Mouse (Mus musculus) kidney, postnatal 0 days (tissue): Measurements from ENCODE around the gene P2rx1. TPM values are rescaled to one million over a fixed set of nuclear protein-coding genes. Genes with fewer than 3 reads are reported as not detected.

Source experiments
- ATAC-seq: fragments of 200-750 bp; cut with Nextera tagmentation; replicated peaks from 2 replicates; pipeline ENCODE4 v1.8.0; 2017; ENCODE audit warnings: low read depth, moderate number of reproducible peaks, moderate TSS enrichment, moderate library complexity; ENCODE audit not compliant: low FRiP score
- DNase-seq: peaks from one replicate; pipeline ENCODE4 v3.0.0-alpha.2; 2016; ENCODE audit warnings: low spot score
- H3K27ac ChIP-seq: fragments of 300-500 bp; sonication (generic); 2 replicates; pipeline ENCODE4 v1.5.1; 2014; ENCODE audit warnings: mild to moderate bottlenecking
- H3K27me3 ChIP-seq: fragments of 300-500 bp; sonication (generic); 2 replicates; pipeline ENCODE4 v1.6.1; 2014; ENCODE audit warnings: low read length, mixed read lengths; ENCODE audit not compliant: insufficient read depth
- H3K36me3 ChIP-seq: fragments of 300-500 bp; sonication (generic); 2 replicates; pipeline ENCODE4 v1.6.1; 2014; ENCODE audit warnings: low read length, mixed read lengths; ENCODE audit not compliant: insufficient read depth
- H3K4me1 ChIP-seq: fragments of 300-500 bp; sonication (generic); replicated peaks from 2 replicates; pipeline ENCODE4 v1.6.1; 2014; ENCODE audit warnings: antibody characterized with exemption, low read length, mixed read lengths; ENCODE audit not compliant: insufficient read depth
- H3K4me2 ChIP-seq: fragments of 300-500 bp; sonication (generic); 2 replicates; pipeline ENCODE4 v1.6.1; 2014; ENCODE audit warnings: mild to moderate bottlenecking, low read length, moderate library complexity, mixed read lengths
- H3K4me3 ChIP-seq: fragments of 300-500 bp; sonication (generic); replicated peaks from 2 replicates; pipeline ENCODE4 v1.5.1; 2014; ENCODE audit warnings: low read depth, low read length
- H3K9ac ChIP-seq: fragments of 300-500 bp; sonication (generic); 2 replicates; pipeline ENCODE4 v1.6.1; 2014; ENCODE audit warnings: low read depth, low read length
- H3K9me3 ChIP-seq: fragments of 300-500 bp; sonication (generic); replicated peaks from 2 replicates; pipeline ENCODE4 v1.6.1; 2016; ENCODE audit warnings: low read length, inconsistent platforms, mixed read lengths
- CTCF ChIP-seq: IDR thresholded peaks from 2 replicates; pipeline ENCODE4 v1.5.1; 2016; ENCODE audit warnings: antibody characterized with exemption, low read depth, mild to moderate bottlenecking, moderate library complexity
- WGBS: fragments of 180-500 bp; shearing (Covaris S2); extraction: QIAGEN DNeasy Blood & Tissue Kit; methylation state at CpG from one replicate; pipeline ENCODE4 v1.1.7; 2014; 5-methylcytosine and 5-hydroxymethylcytosine counted together
- polyA plus RNA-seq: library from polyadenylated mRNA; unstranded; fragments of >200 nt; fragmentation: Nextera tagmentation; extraction: Ambion mirVana; gene quantifications from 2 replicates; pipeline ENCODE4 v1.2.1, GENCODE M21; 2015

The P2rx1 gene
- polyA plus RNA-seq: 2.4 and 2.6 TPM in 2 replicates

- no peak for ATAC-seq
- H3K9me3 ChIP-seq: no peaks in the 10 kb centered on the region
- H3K4me1 ChIP-seq: peaks cover 16% of the 10 kb centered on the region
- TF ChIP-seq CTCF: no peak
- 32% methylated on average over 8 of the region's 8 CpGs for WGBS
- H3K9ac ChIP-seq: no peak within 1 kb of the TSS
- DNase-seq: peak; percentile 40
- no peaks in the 10 kb centered on the region for H3K36me3 ChIP-seq
- no peaks in the 10 kb centered on the region for H3K27me3 ChIP-seq
- no peak within 1 kb of the TSS for H3K27ac ChIP-seq
- H3K4me3 ChIP-seq: no peak within 1 kb of the TSS
- no peak within 1 kb of the TSS for H3K4me2 ChIP-seq
Observed at GRCm38 (mm10) chr11:72998771-72999170, at the start of gene P2rx1. Gene P2rx1 (plus strand): TSS chr11:72999103.

GRCm38 (mm10) chr11:72951137-72952000 is 47.5 kb upstream of the P2rx1 start:
- no peak for TF ChIP-seq CTCF
- Histone ChIP-seq H3K36me3 (no peaks in the 10 kb centered on the region), H3K9me3 (no peaks in the 10 kb centered on the region), H3K9ac (no peak overlapping the region), H3K27ac (peak overlapping the region; percentile 3; the same call in 1 of the 2 replicates), H3K4me3 (no peak overlapping the region), H3K4me2 (no peak overlapping the region), H3K27me3 (no peaks in the 10 kb centered on the region), H3K4me1 (peaks cover 17% of the 10 kb centered on the region)
- no peak for ATAC-seq
- WGBS: 29% methylated on average over 22 of the region's 22 CpGs
- DNase-seq: peak; percentile 75

- no peaks in the 10 kb centered on the region for H3K27me3 ChIP-seq
- H3K9ac ChIP-seq: no peak overlapping the region
- ATAC-seq: no peak
- no peaks in the 10 kb centered on the region for H3K9me3 ChIP-seq
- H3K4me2 ChIP-seq: no peak overlapping the region
- 33% methylated on average over 3 of the region's 3 CpGs for WGBS
- H3K4me3 ChIP-seq: no peak overlapping the region
- no peaks in the 10 kb centered on the region for H3K36me3 ChIP-seq
- peak overlapping the region; percentile 37; the same call in 1 of the 2 replicates for H3K27ac ChIP-seq
- no peak for TF ChIP-seq CTCF
- peak; percentile 66 for DNase-seq
- H3K4me1 ChIP-seq: peaks cover 13% of the 10 kb centered on the region
Observed at GRCm38 (mm10) chr11:72952226-72952625, 46.7 kb upstream of the P2rx1 start.

- 70% methylated on average over 6 of the region's 6 CpGs for whole genome bisulfite sequencing
- Histone ChIP-seq H3K9ac (no peak overlapping the region), H3K9me3 (no peaks in the 10 kb centered on the region), H3K4me3 (no peak overlapping the region), H3K4me2 (no peak overlapping the region), H3K27me3 (no peaks in the 10 kb centered on the region), H3K27ac (peak overlapping the region; percentile 37), H3K4me1 (peaks cover 13% of the 10 kb centered on the region), H3K36me3 (no peaks in the 10 kb centered on the region)
- no peak for TF ChIP-seq CTCF
- DNase-seq (no peak), ATAC-seq (no peak)
Observed at GRCm38 (mm10) chr11:72952697-72953096, 46.2 kb upstream of the P2rx1 start.

- 91% methylated on average over 1 of the region's 1 CpGs for WGBS
- Histone ChIP-seq H3K4me3 (no peak overlapping the region), H3K27ac (peak overlapping the region; percentile 37), H3K4me1 (peaks cover 13% of the 10 kb centered on the region), H3K36me3 (no peaks in the 10 kb centered on the region), H3K9ac (no peak overlapping the region), H3K9me3 (no peaks in the 10 kb centered on the region), H3K4me2 (no peak overlapping the region), H3K27me3 (no peaks in the 10 kb centered on the region)
- no peak for TF ChIP-seq CTCF
- no peak for DNase-seq
- no peak for ATAC-seq
Observed at GRCm38 (mm10) chr11:72953116-72953439, 45.8 kb upstream of the P2rx1 start.

- H3K27ac ChIP-seq: peak overlapping the region; percentile 36
- H3K27me3 ChIP-seq: no peaks in the 10 kb centered on the region
- 83% methylated on average over 4 of the region's 4 CpGs for WGBS
- TF ChIP-seq CTCF: no peak
- no peaks in the 10 kb centered on the region for H3K36me3 ChIP-seq
- peaks cover 13% of the 10 kb centered on the region for H3K4me1 ChIP-seq
- 0 out of 2 replicates have a peak, but pooled peaks have one; percentile 16 for ATAC-seq
- no peak overlapping the region for H3K4me3 ChIP-seq
- H3K4me2 ChIP-seq: no peak overlapping the region
- no peak for DNase-seq
- H3K9me3 ChIP-seq: no peaks in the 10 kb centered on the region
- H3K9ac ChIP-seq: no peak overlapping the region
Observed at GRCm38 (mm10) chr11:72953440-72954151, 45.3 kb upstream of the P2rx1 start.
